Mouse (Mus musculus): ENCODE measurements around the gene Rnf141. TPM values are rescaled to one million over a fixed set of nuclear protein-coding genes. Genes with fewer than 3 reads are reported as not detected.

The Rnf141 gene
- total RNA-seq (2014; rRNA removed), result 81.8 and 98.9 TPM in 2 replicates
- 38.6 and 44.9 TPM in 2 replicates for polyA plus RNA-seq (2015; fragmentation: Nextera tagmentation; extraction: Ambion mirVana)

DNA sequence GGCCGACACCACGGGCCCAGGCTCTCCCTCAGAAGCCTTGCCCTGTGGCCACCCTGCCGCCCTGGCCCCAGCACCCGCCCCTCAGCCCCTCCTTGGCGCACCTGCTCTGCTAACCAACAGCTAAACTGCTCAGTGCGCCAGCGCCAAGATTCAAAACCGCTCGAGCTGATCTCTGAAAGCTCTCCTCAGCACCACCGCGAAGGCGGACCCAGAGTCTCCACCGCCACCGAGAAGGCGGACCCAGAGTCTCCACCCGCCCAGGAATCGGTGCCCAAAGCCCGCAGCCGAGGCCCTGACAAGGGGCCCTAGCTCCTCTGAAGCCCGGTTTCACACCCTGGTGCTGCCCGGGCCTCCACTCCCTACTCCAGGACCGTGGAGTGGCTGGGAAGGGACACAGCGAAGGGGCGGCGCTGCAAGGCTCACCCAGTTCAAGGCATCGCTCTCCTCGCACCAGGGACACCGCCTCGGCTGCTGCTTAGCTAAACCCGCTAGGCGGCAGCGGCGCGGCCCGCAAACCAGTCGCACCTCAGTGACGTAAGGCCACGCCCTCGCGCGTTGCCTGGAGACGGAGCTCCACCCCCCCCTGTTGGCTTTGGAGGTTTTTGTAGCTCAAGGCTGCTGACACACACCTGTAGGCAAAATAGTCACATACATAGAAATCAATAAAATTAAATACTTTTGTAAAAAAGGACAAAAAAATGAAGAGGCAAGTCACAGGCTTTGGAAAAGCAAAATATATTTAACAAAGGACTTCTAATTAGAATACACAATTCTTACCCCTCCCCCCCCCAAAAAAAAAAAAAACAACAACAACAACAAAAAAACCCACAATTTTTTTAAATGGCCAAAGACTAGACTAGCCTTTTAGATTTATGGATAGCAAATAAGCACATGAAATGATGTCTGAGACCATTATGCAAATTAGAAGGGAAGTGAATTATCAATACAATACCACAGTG is at the start of gene Rnf141:
Rnf141 (minus strand) TSS at position 542 of the 959 bp plus-strand sequence.
- Histone ChIP-seq H3K9me3 (ENCODE audit: low read length) (no peaks in the 10 kb centered on the region), H3K4me1 (ENCODE audit: insufficient read depth) (no peaks in the 10 kb centered on the region), H3K36me3 (ENCODE audit: insufficient read depth) (no peaks in the 10 kb centered on the region), H3K27me3 (ENCODE audit: insufficient read depth, low read length) (no peaks in the 10 kb centered on the region), H3K27ac (ENCODE audit: low read depth, low read length) (peak within 1 kb of the TSS; percentile 90), H3K4me3 (ENCODE audit: low read depth, low read length) (peak within 1 kb of the TSS; percentile 83), H3K9ac (peak within 1 kb of the TSS; percentile 87), H3K4me2 (ENCODE audit: low read depth) (peak within 1 kb of the TSS; percentile 80)
- under 1% methylated on average over 42 of the region's 42 CpGs for WGBS
- peak; percentile 81 for TF ChIP-seq CTCF (IDR thresholded peaks at IDR 0.05; ENCODE audit: low read depth)
- DNase-seq (peak; percentile 96), ATAC-seq (peak; percentile 96)

- Histone ChIP-seq H3K9ac (no peak overlapping the region), H3K36me3 (ENCODE audit: insufficient read depth) (no peaks in the 10 kb centered on the region), H3K4me1 (ENCODE audit: insufficient read depth) (no peaks in the 10 kb centered on the region), H3K4me3 (ENCODE audit: low read depth, low read length) (no peak overlapping the region), H3K4me2 (ENCODE audit: low read depth) (no peak overlapping the region), H3K27ac (ENCODE audit: low read depth, low read length) (no peak overlapping the region), H3K9me3 (ENCODE audit: low read length) (no peaks in the 10 kb centered on the region), H3K27me3 (ENCODE audit: insufficient read depth, low read length) (no peaks in the 10 kb centered on the region)
- DNase-seq (no peak), ATAC-seq (no peak)
- no peak for TF ChIP-seq CTCF (IDR thresholded peaks at IDR 0.05; ENCODE audit: low read depth)
- 80% methylated on average over 9 of the region's 9 CpGs for WGBS
Observed at GRCm38 (mm10) chr7:110891501-110891986, 47.3 kb upstream of the Rnf141 start.

DNA sequence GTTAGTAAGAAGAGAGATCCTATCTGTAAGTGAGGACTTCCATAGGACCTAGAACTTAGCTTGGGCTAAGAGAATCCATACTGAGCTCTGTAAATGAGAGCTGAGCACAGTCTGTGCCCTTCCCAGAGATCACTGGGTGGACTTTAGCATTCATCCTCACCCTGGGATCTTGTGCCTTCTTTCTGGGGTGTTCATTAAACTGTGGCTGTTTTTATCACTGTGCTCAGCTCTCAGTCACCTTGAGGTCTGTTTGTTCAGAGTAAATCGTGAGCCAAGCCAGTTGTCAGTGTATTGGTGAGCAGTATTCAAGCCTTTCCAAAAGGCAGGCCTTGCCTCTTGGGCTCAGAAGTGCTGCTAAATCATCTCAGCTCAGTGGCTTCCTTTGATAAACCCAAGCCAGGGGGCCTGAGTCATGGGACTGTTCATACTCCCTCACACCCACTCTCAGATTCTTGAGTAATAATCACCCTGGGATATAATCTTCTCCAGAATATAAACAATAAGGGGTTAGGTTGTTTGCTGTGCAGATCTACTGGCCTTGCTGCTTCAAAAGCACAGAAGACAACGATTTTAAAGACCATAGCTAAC is 37.6 kb upstream of the Rnf141 start:
- TF ChIP-seq CTCF (IDR thresholded peaks at IDR 0.05; ENCODE audit: low read depth), result no peak
- no peaks in the 10 kb centered on the region for H3K36me3 ChIP-seq (ENCODE audit: insufficient read depth)
- WGBS, result 72% methylated on average over 2 of the region's 2 CpGs
- H3K4me3 ChIP-seq (ENCODE audit: low read depth, low read length), result no peak overlapping the region
- no peaks in the 10 kb centered on the region for H3K4me1 ChIP-seq (ENCODE audit: insufficient read depth)
- no peaks in the 10 kb centered on the region for H3K9me3 ChIP-seq (ENCODE audit: low read length)
- no peak for ATAC-seq
- H3K9ac ChIP-seq, result no peak overlapping the region
- no peak overlapping the region for H3K27ac ChIP-seq (ENCODE audit: low read depth, low read length)
- DNase-seq, result no peak
- H3K27me3 ChIP-seq (ENCODE audit: insufficient read depth, low read length), result no peaks in the 10 kb centered on the region
- no peak overlapping the region for H3K4me2 ChIP-seq (ENCODE audit: low read depth)

GRCm38 (mm10) chr7:110878028-110878427 is 33.8 kb upstream of the Rnf141 start:
- TF ChIP-seq CTCF (IDR thresholded peaks at IDR 0.05; ENCODE audit: low read depth), result no peak

DNA sequence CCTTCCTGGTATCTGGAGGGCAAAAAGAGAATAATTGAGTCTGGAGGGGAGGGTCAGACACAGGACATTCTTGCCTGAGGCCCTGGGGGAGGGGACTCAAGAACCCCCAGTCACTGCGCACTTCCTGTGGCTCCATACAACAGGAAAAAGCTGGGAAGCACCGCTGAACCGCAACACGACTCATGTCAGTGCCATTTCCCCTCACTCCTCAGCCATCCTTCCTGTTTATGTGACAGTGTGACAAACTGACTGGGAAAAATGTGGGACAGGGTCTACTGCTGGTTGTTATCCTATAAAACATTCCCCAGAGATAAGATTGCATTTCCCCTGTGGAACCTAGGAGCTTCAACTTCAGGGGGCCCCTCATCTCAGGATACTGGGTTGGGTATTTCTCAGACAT is 32.7 kb upstream of the Rnf141 start:
- TF ChIP-seq CTCF (IDR thresholded peaks at IDR 0.05; ENCODE audit: low read depth), result no peak
- no peak overlapping the region for H3K4me3 ChIP-seq (ENCODE audit: low read depth, low read length)
- WGBS, result 82% methylated on average over 4 of the region's 4 CpGs
- no peak overlapping the region for H3K9ac ChIP-seq
- no peak overlapping the region for H3K4me2 ChIP-seq (ENCODE audit: low read depth)
- no peak overlapping the region for H3K27ac ChIP-seq (ENCODE audit: low read depth, low read length)
- DNase-seq (no peak), ATAC-seq (no peak)
- H3K9me3 ChIP-seq (ENCODE audit: low read length), result no peaks in the 10 kb centered on the region
- no peaks in the 10 kb centered on the region for H3K4me1 ChIP-seq (ENCODE audit: insufficient read depth)
- no peaks in the 10 kb centered on the region for H3K36me3 ChIP-seq (ENCODE audit: insufficient read depth)
- no peaks in the 10 kb centered on the region for H3K27me3 ChIP-seq (ENCODE audit: insufficient read depth, low read length)

More at GRCm38 (mm10) chr7:110878028-110878427, 33.8 kb upstream of the Rnf141 start:
- Histone ChIP-seq H3K27ac (ENCODE audit: low read depth, low read length) (no peak overlapping the region), H3K27me3 (ENCODE audit: insufficient read depth, low read length) (no peaks in the 10 kb centered on the region), H3K9ac (no peak overlapping the region), H3K9me3 (ENCODE audit: low read length) (no peaks in the 10 kb centered on the region), H3K4me2 (ENCODE audit: low read depth) (no peak overlapping the region), H3K4me3 (ENCODE audit: low read depth, low read length) (no peak overlapping the region), H3K4me1 (ENCODE audit: insufficient read depth) (no peaks in the 10 kb centered on the region), H3K36me3 (ENCODE audit: insufficient read depth) (no peaks in the 10 kb centered on the region)
- WGBS, result 88% methylated on average over 4 of the region's 4 CpGs
- no peak for ATAC-seq
- DNase-seq, result no peak

DNA sequence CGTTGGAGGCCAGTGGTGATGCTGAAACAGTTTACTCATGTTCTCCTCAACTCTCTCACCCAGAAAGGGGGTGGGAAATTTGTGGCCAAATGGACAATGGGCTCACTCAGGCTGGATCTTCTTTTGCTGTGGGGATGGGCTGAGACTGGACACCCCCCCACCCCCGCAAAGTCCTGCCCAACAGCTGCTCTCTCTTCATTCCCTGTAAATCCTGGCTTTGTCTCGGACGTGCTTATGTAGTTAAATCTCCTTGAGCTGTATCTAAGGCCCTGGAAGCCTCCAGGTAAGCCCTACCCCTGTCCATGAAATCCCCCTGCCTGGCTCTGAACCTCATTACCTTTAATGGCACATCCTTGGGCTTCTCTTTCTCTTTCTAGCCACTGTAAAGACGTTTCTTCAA is 24.6 kb upstream of the Rnf141 start:
- Histone ChIP-seq H3K27ac (ENCODE audit: low read depth, low read length) (no peak overlapping the region), H3K4me2 (ENCODE audit: low read depth) (no peak overlapping the region), H3K4me1 (ENCODE audit: insufficient read depth) (no peaks in the 10 kb centered on the region), H3K36me3 (ENCODE audit: insufficient read depth) (no peaks in the 10 kb centered on the region), H3K27me3 (ENCODE audit: insufficient read depth, low read length) (no peaks in the 10 kb centered on the region), H3K9ac (no peak overlapping the region), H3K9me3 (ENCODE audit: low read length) (no peaks in the 10 kb centered on the region), H3K4me3 (ENCODE audit: low read depth, low read length) (no peak overlapping the region)
- no peak for DNase-seq
- 62% methylated on average over 5 of the region's 5 CpGs for WGBS
- ATAC-seq, result no peak
- no peak for TF ChIP-seq CTCF (IDR thresholded peaks at IDR 0.05; ENCODE audit: low read depth)

GRCm38 (mm10) chr7:110867116-110867515 is 22.9 kb upstream of the Rnf141 start:
- no peak overlapping the region for H3K4me3 ChIP-seq (ENCODE audit: low read depth, low read length)
- no peak for DNase-seq
- H3K4me2 ChIP-seq (ENCODE audit: low read depth), result no peak overlapping the region
- H3K9ac ChIP-seq, result no peak overlapping the region
- 94% methylated on average over 6 of the region's 6 CpGs for WGBS
- no peaks in the 10 kb centered on the region for H3K27me3 ChIP-seq (ENCODE audit: insufficient read depth, low read length)
- no peaks in the 10 kb centered on the region for H3K9me3 ChIP-seq (ENCODE audit: low read length)
- no peak overlapping the region for H3K27ac ChIP-seq (ENCODE audit: low read depth, low read length)
- no peak for ATAC-seq
- H3K4me1 ChIP-seq (ENCODE audit: insufficient read depth), result no peaks in the 10 kb centered on the region
- no peak for TF ChIP-seq CTCF (IDR thresholded peaks at IDR 0.05; ENCODE audit: low read depth)
- H3K36me3 ChIP-seq (ENCODE audit: insufficient read depth), result no peaks in the 10 kb centered on the region
